Mouse (Mus musculus) kidney, embryonic 14.5 days (tissue): ENCODE results near the gene Klf11. TPM values are rescaled to one million over a fixed set of nuclear protein-coding genes. Genes with fewer than 3 reads are reported as not detected.

ENCODE experiments used
- ATAC-seq: fragments of 200-750 bp; cut with Nextera tagmentation; 2 replicates; pipeline ENCODE4 v1.8.0; 2017; ENCODE audit warnings: moderate number of reproducible peaks, mild to moderate bottlenecking, moderate TSS enrichment, moderate library complexity; ENCODE audit not compliant: low FRiP score, low TSS enrichment
- H3K27ac ChIP-seq: fragments of 300-500 bp; sonication (generic); 2 replicates; pipeline ENCODE4 v1.5.1; 2014; ENCODE audit warnings: low read depth, mild to moderate bottlenecking, low read length, moderate library complexity, mixed read lengths
- H3K27me3 ChIP-seq: fragments of 300-500 bp; sonication (generic); 2 replicates; pipeline ENCODE4 v1.6.1; 2014; ENCODE audit warnings: mild to moderate bottlenecking, low read length; ENCODE audit not compliant: control insufficient read depth, insufficient read depth
- H3K36me3 ChIP-seq: fragments of 300-500 bp; sonication (generic); 2 replicates; pipeline ENCODE4 v1.6.1; 2014; ENCODE audit warnings: low read length, mixed read lengths; ENCODE audit not compliant: control insufficient read depth, insufficient read depth
- H3K4me1 ChIP-seq: fragments of 300-500 bp; sonication (generic); 2 replicates; pipeline ENCODE4 v1.6.1; 2014; ENCODE audit warnings: low read length, mixed read lengths; ENCODE audit not compliant: control insufficient read depth, insufficient read depth
- H3K4me2 ChIP-seq: fragments of 300-500 bp; sonication (generic); replicated peaks from 2 replicates; pipeline ENCODE4 v1.6.1; 2014; ENCODE audit warnings: low read depth, mild to moderate bottlenecking, low read length
- H3K4me3 ChIP-seq: fragments of 300-500 bp; sonication (generic); 2 replicates; pipeline ENCODE4 v1.5.1; 2014; ENCODE audit warnings: mild to moderate bottlenecking, low read length
- H3K9ac ChIP-seq: fragments of 300-500 bp; sonication (generic); 2 replicates; pipeline ENCODE4 v1.6.1; 2014; ENCODE audit warnings: low read depth, mild to moderate bottlenecking, low read length, moderate library complexity
- H3K9me3 ChIP-seq: fragments of 300-500 bp; sonication (generic); 2 replicates; pipeline ENCODE4 v1.6.1; 2016; ENCODE audit warnings: low read length; ENCODE audit not compliant: control insufficient read depth
- WGBS: fragments of 180-500 bp; shearing (Covaris S2); extraction: QIAGEN DNeasy Blood & Tissue Kit; methylation state at CpG from one replicate; pipeline ENCODE4 v1.1.7; 2014; 5-methylcytosine and 5-hydroxymethylcytosine counted together
- polyA plus RNA-seq: library from polyadenylated mRNA; unstranded; fragments of >200 nt; fragmentation: Nextera tagmentation; extraction: Ambion mirVana; gene quantifications from 2 replicates; pipeline ENCODE4 v1.2.1, GENCODE M21; 2014

The Klf11 gene
- polyA plus RNA-seq, 1 experiment from 2014 or later, result 11.9 TPM

DNA sequence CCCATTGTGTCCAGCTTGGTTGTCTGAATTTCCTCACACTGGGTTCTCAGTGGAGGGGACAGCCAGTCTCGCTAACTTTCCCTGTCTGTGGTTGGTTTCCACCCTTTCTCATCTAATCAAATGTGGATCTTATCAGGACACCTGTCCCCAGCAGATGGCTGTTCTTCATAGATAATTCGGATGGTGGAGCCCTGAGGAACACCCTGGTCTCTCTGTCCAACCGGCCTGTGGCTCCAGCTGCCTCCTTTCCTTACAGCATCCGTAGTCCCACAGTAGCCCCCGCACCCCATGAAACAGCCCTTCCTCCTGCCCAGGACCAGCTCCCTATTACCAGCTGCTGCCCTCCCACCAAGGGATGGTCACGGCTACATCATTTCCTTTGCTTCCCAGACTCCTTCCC lies 5.2 kb upstream of the Klf11 start:
- Histone ChIP-seq H3K4me2 (no peak overlapping the region), H3K36me3 (no peaks in the 10 kb centered on the region), H3K4me3 (no peak overlapping the region), H3K9me3 (no peaks in the 10 kb centered on the region), H3K27ac (no peak overlapping the region), H3K4me1 (0 out of 2 replicates have a peak, but pooled peaks cover 13% of the 10 kb centered on the region), H3K9ac (no peak overlapping the region), H3K27me3 (no peaks in the 10 kb centered on the region)
- WGBS, result 77% methylated on average over 6 of the region's 6 CpGs
- ATAC-seq, result no peak

GRCm38 (mm10) chr12:24648094-24648493 lies 3.0 kb upstream of the Klf11 start:
- Histone ChIP-seq H3K27me3 (no peaks in the 10 kb centered on the region), H3K36me3 (no peaks in the 10 kb centered on the region), H3K4me1 (peaks cover 24% of the 10 kb centered on the region), H3K4me3 (no peak overlapping the region), H3K9ac (no peak overlapping the region), H3K27ac (no peak overlapping the region), H3K4me2 (no peak overlapping the region), H3K9me3 (no peaks in the 10 kb centered on the region)
- ATAC-seq, result no peak
- WGBS, result 74% methylated on average over 1 of the region's 1 CpGs

DNA sequence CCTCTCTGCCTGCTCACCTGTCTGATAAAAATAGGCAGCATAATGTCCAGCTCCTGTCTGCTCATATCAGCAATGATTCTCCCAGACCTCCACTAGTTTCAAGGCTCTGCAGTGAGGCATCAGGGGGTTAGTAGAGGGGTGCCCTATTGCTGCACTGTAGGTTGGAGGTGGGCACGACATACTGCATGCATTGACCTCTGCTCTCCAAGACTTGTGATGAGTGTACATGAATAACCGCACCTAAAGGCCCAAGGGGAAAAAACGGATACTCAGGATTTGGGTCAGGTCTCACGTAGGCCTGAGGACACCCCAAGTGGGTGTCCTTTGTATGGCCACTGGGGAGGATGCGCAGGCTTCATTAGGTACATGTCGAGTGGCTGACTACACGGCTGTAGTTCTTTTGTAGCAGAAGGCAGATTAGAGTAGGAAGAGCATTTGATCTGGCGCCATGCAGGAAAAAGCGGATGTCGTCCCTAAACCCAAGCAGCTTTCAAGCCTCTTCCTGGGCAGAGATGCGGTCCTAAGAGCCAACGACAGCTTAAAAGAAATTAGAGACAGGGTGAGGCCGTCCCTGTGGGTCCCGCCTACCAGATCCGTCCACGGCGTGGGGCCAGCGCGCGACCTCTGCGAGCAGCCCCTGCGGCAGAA lies 535 bp upstream of the Klf11 start:
- Histone ChIP-seq H3K9ac (peak overlapping the region; percentile 42; the same call in 1 of the 2 replicates), H3K4me1 (peaks cover 35% of the 10 kb centered on the region), H3K36me3 (peaks cover 19% of the 10 kb centered on the region), H3K4me3 (peak overlapping the region; percentile 96), H3K27ac (peak overlapping the region; percentile 78), H3K9me3 (no peaks in the 10 kb centered on the region), H3K4me2 (peak overlapping the region; percentile 58), H3K27me3 (no peaks in the 10 kb centered on the region)
- peak; percentile 6 for ATAC-seq
- WGBS, result 5% methylated on average over 22 of the region's 22 CpGs

DNA sequence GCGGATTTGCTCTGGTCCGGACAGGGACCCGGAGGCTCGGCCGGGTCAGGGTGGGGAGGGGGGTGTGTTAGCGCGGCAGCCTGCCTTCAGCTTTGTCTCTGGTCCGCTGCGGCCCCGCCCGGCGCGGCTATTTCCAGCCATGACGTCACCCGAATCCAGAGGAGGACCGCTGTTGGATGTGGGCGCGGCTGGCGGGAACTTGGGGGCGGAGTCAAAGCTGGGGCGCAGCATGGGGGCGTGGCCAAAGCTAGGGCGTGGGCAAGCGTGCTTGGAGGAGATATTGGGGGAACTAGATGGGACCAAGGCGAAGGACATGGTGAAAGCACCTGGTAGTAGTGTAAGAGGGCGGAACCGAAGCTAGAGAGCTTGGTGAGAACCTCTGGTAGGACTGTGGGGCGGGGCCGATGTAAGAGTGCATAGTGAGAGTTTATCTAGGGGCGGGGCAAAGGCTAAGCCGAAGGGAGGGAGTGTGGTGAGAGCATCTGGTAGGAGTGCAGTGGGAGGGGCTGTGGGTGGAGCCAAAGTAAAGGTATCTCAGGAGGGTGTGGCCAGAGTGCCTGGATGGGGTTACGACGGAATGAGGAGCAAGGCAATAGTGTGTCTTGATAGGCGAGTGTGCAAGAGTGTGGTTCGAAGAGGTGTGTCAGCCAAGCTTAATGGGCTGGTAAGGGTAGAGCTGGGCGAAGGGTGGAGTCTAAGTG lies 718 bp downstream of the Klf11 start:
- Histone ChIP-seq H3K9ac (peak overlapping the region; percentile 93), H3K27me3 (no peaks in the 10 kb centered on the region), H3K36me3 (peaks cover 28% of the 10 kb centered on the region), H3K27ac (peak overlapping the region; percentile 94), H3K4me2 (peak overlapping the region; percentile 58), H3K4me3 (peak overlapping the region; percentile 96), H3K4me1 (peaks cover 38% of the 10 kb centered on the region), H3K9me3 (no peaks in the 10 kb centered on the region)
- ATAC-seq, result peak; percentile 83
- 2% methylated on average over 32 of the region's 36 CpGs for WGBS

DNA sequence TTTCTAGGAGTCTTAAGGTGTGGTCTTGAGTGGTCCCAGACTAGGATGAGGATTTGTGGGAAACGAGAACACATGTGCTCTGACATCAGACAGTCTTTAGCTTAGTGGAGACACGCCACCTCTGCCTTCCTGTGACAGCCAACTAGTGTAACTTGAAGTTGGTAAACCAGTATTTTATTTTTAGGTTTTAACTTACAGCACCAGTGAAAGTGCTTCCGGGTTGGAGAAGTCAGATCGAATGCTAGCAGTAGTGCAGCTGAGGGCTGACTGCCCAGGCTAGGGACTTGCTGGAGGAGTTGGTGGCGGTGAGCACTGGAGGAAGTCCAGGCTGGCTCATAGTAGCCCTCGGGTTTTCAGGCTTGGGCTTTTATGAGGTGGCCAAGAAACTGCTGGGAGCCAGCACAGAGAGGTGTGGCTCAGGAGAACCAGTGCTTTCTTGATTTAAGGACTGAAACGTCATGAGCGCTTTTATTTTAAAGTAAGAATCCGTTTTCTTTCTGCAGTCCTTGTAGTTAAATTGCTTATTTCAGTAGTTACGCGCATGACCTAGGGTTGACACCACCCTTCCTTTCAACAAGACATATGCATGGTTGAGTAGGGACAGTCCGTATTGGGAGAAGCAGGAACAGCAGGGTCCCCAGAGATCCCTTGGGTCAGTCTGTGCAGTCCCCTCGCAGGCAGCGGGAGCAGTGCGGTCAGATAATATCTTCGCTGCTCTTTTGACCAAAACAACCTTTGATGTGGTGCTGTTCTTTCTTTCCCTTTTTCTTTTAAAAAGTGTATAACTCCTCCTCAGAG lies 3.2 kb downstream of the Klf11 start:
- Histone ChIP-seq H3K36me3 (peaks cover 46% of the 10 kb centered on the region), H3K27me3 (no peaks in the 10 kb centered on the region), H3K9me3 (no peaks in the 10 kb centered on the region), H3K9ac (no peak overlapping the region; the same call in 1 of the 2 replicates), H3K27ac (no peak overlapping the region), H3K4me3 (no peak overlapping the region), H3K4me1 (peaks cover 38% of the 10 kb centered on the region), H3K4me2 (no peak overlapping the region)
- WGBS, result 73% methylated on average over 16 of the region's 16 CpGs
- no peak for ATAC-seq

DNA sequence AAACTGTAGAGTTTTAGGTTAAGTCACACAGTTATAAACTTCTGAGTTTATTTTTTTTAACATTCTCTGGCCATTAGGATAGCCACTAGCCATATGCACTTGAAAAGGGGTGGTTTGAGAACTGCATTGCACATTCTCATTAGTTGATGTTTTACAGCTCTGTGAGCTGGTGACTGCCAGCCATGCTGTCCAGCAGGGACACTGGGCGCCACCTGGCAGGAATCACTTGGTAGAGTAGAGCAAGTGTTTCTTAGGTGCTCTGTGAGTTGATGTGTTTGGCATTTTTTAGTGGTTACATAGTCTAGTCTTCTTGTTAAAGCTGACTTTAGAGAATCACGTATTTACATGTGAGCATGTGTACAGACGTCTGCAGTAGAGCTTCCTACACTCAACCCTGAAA lies 5.4 kb downstream of the Klf11 start:
- Histone ChIP-seq H3K9ac (no peak overlapping the region), H3K9me3 (no peaks in the 10 kb centered on the region), H3K36me3 (peaks cover 58% of the 10 kb centered on the region), H3K27me3 (no peaks in the 10 kb centered on the region), H3K4me2 (no peak overlapping the region), H3K27ac (no peak overlapping the region), H3K4me3 (no peak overlapping the region), H3K4me1 (peaks cover 30% of the 10 kb centered on the region)
- ATAC-seq, result no peak
- 79% methylated on average over 3 of the region's 3 CpGs for WGBS

- ATAC-seq, result no peak
- Histone ChIP-seq H3K4me1 (peaks cover 15% of the 10 kb centered on the region; the same call in 1 of the 2 replicates), H3K36me3 (peaks cover 59% of the 10 kb centered on the region), H3K9me3 (no peaks in the 10 kb centered on the region), H3K27ac (no peak overlapping the region), H3K4me3 (no peak overlapping the region), H3K27me3 (no peaks in the 10 kb centered on the region), H3K4me2 (no peak overlapping the region), H3K9ac (no peak overlapping the region)
- WGBS, result 97% methylated on average over 4 of the region's 4 CpGs
Measured at GRCm38 (mm10) chr12:24658998-24659397, 7.9 kb downstream of the Klf11 start.

GRCm38 (mm10) chr12:24659923-24660322 lies 8.8 kb downstream of the Klf11 start:
- no peak overlapping the region for H3K9ac ChIP-seq
- peaks cover 7% of the 10 kb centered on the region; the same call in 1 of the 2 replicates for H3K4me1 ChIP-seq
- H3K9me3 ChIP-seq, result no peaks in the 10 kb centered on the region
- H3K27me3 ChIP-seq, result no peaks in the 10 kb centered on the region
- no peak overlapping the region for H3K4me2 ChIP-seq
- no peak overlapping the region for H3K4me3 ChIP-seq
- H3K27ac ChIP-seq, result no peak overlapping the region
- ATAC-seq, result no peak
- 89% methylated on average over 9 of the region's 9 CpGs for WGBS
- H3K36me3 ChIP-seq, result peaks cover 52% of the 10 kb centered on the region
